8 mouse cellular contexts compared by ENCODE assay signal in genomic region chr2:5730364-5730792, GRCm38 (mm10). TPM values are rescaled to one million over a fixed set of nuclear protein-coding genes. Genes with fewer than 3 reads are reported as not detected.
DNase-seq lines count a peak whose midpoint lies in the region; ATAC-seq lines count a peak whose summit lies in the region.

No protein-coding gene starts in this region.

- H3K4me3 ChIP-seq in heart, embryonic 12.5 days: no peak overlapping the region
- no peak overlapping the region for H3K4me3 ChIP-seq in forebrain, embryonic 13.5 days

- intact Hi-C loops in left cerebral cortex, postnatal 4 days (cut with DNase I): no loop called here

- H3K27me3 ChIP-seq in heart, embryonic 12.5 days (replicated peaks): no peaks in the 10 kb centered on the region
- no peaks in the 10 kb centered on the region for H3K27me3 ChIP-seq in forebrain, embryonic 13.5 days

- H3K9ac ChIP-seq in heart, embryonic 12.5 days: no peak overlapping the region
- no peak overlapping the region for H3K9ac ChIP-seq in forebrain, embryonic 13.5 days

- no peak overlapping the region for H3K27ac ChIP-seq in heart, embryonic 12.5 days (ENCODE audit: poor library complexity, severe bottlenecking)
- H3K27ac ChIP-seq in forebrain, embryonic 13.5 days: peak overlapping the region; percentile 55

- no peaks in the 10 kb centered on the region for H3K36me3 ChIP-seq in heart, embryonic 12.5 days
- no peaks in the 10 kb centered on the region for H3K36me3 ChIP-seq in forebrain, embryonic 13.5 days (ENCODE audit: poor library complexity, severe bottlenecking)

- H3K9me3 ChIP-seq in heart, embryonic 12.5 days (replicated peaks): no peaks in the 10 kb centered on the region
- no peaks in the 10 kb centered on the region for H3K9me3 ChIP-seq in forebrain, embryonic 13.5 days (replicated peaks)

- no peak for ATAC-seq in heart, embryonic 12.5 days (ENCODE audit: insufficient number of reproducible peaks, low FRiP score)
- ATAC-seq in forebrain, embryonic 13.5 days: peak; percentile 88

- WGBS in heart, embryonic 12.5 days: 59% methylated on average over 15 of the region's 15 CpGs
- 36% methylated on average over 15 of the region's 15 CpGs for WGBS in forebrain, embryonic 13.5 days

- DNase-seq in heart, adult 8-10 months (ENCODE audit: low spot score): peak; percentile 6
- DNase-seq in R1 (ENCODE audit: low read depth, low spot score): peak; percentile 31
- DNase-seq in left cerebral cortex, postnatal 4 days: peak; percentile 42
- DNase-seq in spleen, postnatal 14 days (ENCODE audit: low spot score in 2 of 2): no peak
- DNase-seq in gastrocnemius, adult 8-10 months (ENCODE audit: low spot score in 2 of 2): no peak
- no peak for DNase-seq in cerebellum, postnatal 36 days

- no peak overlapping the region for H3K4me2 ChIP-seq in heart, embryonic 12.5 days
- H3K4me2 ChIP-seq in forebrain, embryonic 13.5 days: peak overlapping the region; percentile 38

- no peaks in the 10 kb centered on the region for H3K4me1 ChIP-seq in heart, embryonic 12.5 days (replicated peaks)
- H3K4me1 ChIP-seq in forebrain, embryonic 13.5 days: peaks cover 25% of the 10 kb centered on the region

RNA-seq across cellular contexts. Expression of gene Camk1d, which starts 16.1 kb away (rescaled TPM):
- total RNA-seq in heart, adult 8-10 months (2022): 1 to 10 TPM; 3.6 to 5.0 (median 4.3) TPM
- polyA plus RNA-seq in heart, embryonic 12.5 days (2016; fragmentation: Nextera tagmentation; extraction: Ambion mirVana): 2.2 and 3.1 TPM in 2 replicates
- polyA plus RNA-seq in forebrain, embryonic 13.5 days (2015; fragmentation: Nextera tagmentation; extraction: Ambion mirVana): 2.8 and 3.9 TPM in 2 replicates
- 10 to 100 TPM; 64.2 to 64.3 TPM for total RNA-seq in left cerebral cortex, postnatal 4 days (2021)
- total RNA-seq in gastrocnemius, adult 8-10 months (2022): 1 to 10 TPM in 3 of 4 experiments, under 1 TPM in 1; 0.51 to 1.3 (median 1.1) TPM

Comparison
In these comparisons a context has a peak if more than half of its experiments do, and no peak if none do; other contexts are left out.
1. DNase-seq: peak in heart, adult 8-10 months (single experiment), R1 (single experiment) and left cerebral cortex, postnatal 4 days (single experiment); none in spleen, postnatal 14 days (0 of 2), gastrocnemius, adult 8-10 months (0 of 2) and cerebellum, postnatal 36 days (0 of 2).
2. RNA of gene Camk1d, which starts 16.1 kb away (total RNA-seq): 64.2 to 64.3 TPM in left cerebral cortex, postnatal 4 days; 3.6 to 5.0 TPM in heart, adult 8-10 months and 0.51 to 1.3 TPM in gastrocnemius, adult 8-10 months; every median in the first group is over 10 times any median in the second.